In the genomic region with DNA sequence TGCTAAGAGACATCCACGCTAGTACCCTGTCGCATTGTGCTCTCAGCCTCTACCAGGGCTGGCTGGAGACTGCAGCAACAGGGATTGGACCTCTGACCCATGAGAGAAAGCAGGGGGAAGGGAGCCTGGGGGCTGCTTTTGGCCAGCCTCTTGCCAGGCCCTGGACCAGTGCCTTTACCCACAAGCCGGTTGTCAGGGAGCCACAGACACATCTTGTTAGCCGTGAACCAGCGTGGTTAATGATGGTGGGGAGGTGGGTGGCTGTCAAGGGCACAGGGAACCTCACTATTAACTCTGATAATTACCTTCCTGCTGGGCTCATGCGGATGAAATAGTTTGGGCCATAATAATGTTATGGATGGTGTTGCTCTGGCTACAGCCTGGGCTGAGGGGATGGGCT, we compare ENCODE assay signal across 30 mouse cellular contexts. TPM values are rescaled to one million over a fixed set of nuclear protein-coding genes. Genes with fewer than 3 reads are reported as not detected.
DNase-seq lines count a peak whose midpoint lies in the region; ATAC-seq lines count a peak whose summit lies in the region.
"Had no signal": no experiment of that assay in that cellular context is flagged by ENCODE, and none has a peak within 500 bp of the region (broad histone marks: within the 10 kb centered on the region; RNA-seq: fewer than 3 reads in every experiment).

No protein-coding gene starts in this region.

- 0 out of 2 replicates have a peak overlapping the region, but pooled peaks have one; percentile 49 for H3K27ac ChIP-seq in forebrain, embryonic 13.5 days
- H3K27ac ChIP-seq in forebrain, embryonic 11.5 days (ENCODE audit: low read depth, low read length): no peak overlapping the region; the same call in 1 of the 2 replicates
- H3K27ac ChIP-seq in hindbrain, embryonic 15.5 days (replicated peaks): no peak overlapping the region
- H3K27ac ChIP-seq in hindbrain, embryonic 11.5 days (ENCODE audit: low read depth, low read length): no peak overlapping the region
- H3K27ac ChIP-seq in neural tube, embryonic 12.5 days: 0 out of 2 replicates have a peak overlapping the region, but pooled peaks have one; percentile 10
- H3K27ac ChIP-seq in neural tube, embryonic 15.5 days (replicated peaks): no peak overlapping the region
- H3K27ac ChIP-seq in limb, embryonic 15.5 days: no peak overlapping the region
- H3K27ac ChIP-seq: heart, embryonic 10.5 days; heart, embryonic 15.5 days; limb, embryonic 12.5 days; lung, embryonic 15.5 days; midbrain, embryonic 12.5 days; stomach, postnatal 0 days had no signal

- no peak for DNase-seq in forebrain, embryonic 11.5 days (ENCODE audit: low spot score)
- DNase-seq in hindbrain, embryonic 11.5 days (ENCODE audit: low spot score): no peak
- no peak for DNase-seq in gastrocnemius, adult 8-10 months (ENCODE audit: low spot score in 2 of 2)
- DNase-seq: adrenal gland, postnatal 14 days; cerebellum, adult 11-12 months; cerebellum, adult 9-11 months; embryo, embryonic 11 days; gastrocnemius, postnatal 25 days; kidney, postnatal 14 days; right cerebral cortex, adult 18-20 months; thymus, adult 18-20 months; thymus, postnatal 25 days had no signal

- no peaks in the 10 kb centered on the region for H3K9me3 ChIP-seq in forebrain, embryonic 13.5 days (replicated peaks)
- H3K9me3 ChIP-seq in forebrain, embryonic 11.5 days (ENCODE audit: control insufficient read depth, low read length): no peaks in the 10 kb centered on the region
- no peaks in the 10 kb centered on the region for H3K9me3 ChIP-seq in hindbrain, embryonic 15.5 days
- H3K9me3 ChIP-seq in hindbrain, embryonic 11.5 days (ENCODE audit: control insufficient read depth, low read length): no peaks in the 10 kb centered on the region
- H3K9me3 ChIP-seq in neural tube, embryonic 12.5 days: no peaks in the 10 kb centered on the region
- H3K9me3 ChIP-seq in neural tube, embryonic 15.5 days (replicated peaks): no peaks in the 10 kb centered on the region
- no peaks in the 10 kb centered on the region for H3K9me3 ChIP-seq in limb, embryonic 15.5 days
- H3K9me3 ChIP-seq: G1E; heart, embryonic 10.5 days; heart, embryonic 15.5 days; limb, embryonic 12.5 days; lung, embryonic 15.5 days; midbrain, embryonic 12.5 days had no signal

- H3K9ac ChIP-seq in forebrain, embryonic 13.5 days: peak overlapping the region; percentile 19; the same call in 1 of the 2 replicates
- H3K9ac ChIP-seq in forebrain, embryonic 11.5 days (ENCODE audit: low read length): no peak overlapping the region
- no peak overlapping the region for H3K9ac ChIP-seq in hindbrain, embryonic 15.5 days
- H3K9ac ChIP-seq in hindbrain, embryonic 11.5 days (ENCODE audit: low read depth, low read length): no peak overlapping the region
- peak overlapping the region; percentile 21; the same call in 1 of the 2 replicates for H3K9ac ChIP-seq in neural tube, embryonic 12.5 days
- no peak overlapping the region for H3K9ac ChIP-seq in neural tube, embryonic 15.5 days (replicated peaks)
- H3K9ac ChIP-seq in limb, embryonic 15.5 days: 0 out of 2 replicates have a peak overlapping the region, but pooled peaks have one; percentile 11
- H3K9ac ChIP-seq: heart, embryonic 15.5 days; limb, embryonic 12.5 days; lung, embryonic 15.5 days; midbrain, embryonic 12.5 days had no signal

- no peak overlapping the region for H3K4me2 ChIP-seq in forebrain, embryonic 13.5 days
- no peak overlapping the region for H3K4me2 ChIP-seq in forebrain, embryonic 11.5 days (ENCODE audit: low read depth, low read length, severe bottlenecking)
- no peak overlapping the region for H3K4me2 ChIP-seq in hindbrain, embryonic 15.5 days
- H3K4me2 ChIP-seq in hindbrain, embryonic 11.5 days (replicated peaks; ENCODE audit: low read depth, low read length): no peak overlapping the region
- no peak overlapping the region for H3K4me2 ChIP-seq in neural tube, embryonic 12.5 days (replicated peaks)
- H3K4me2 ChIP-seq in neural tube, embryonic 15.5 days: no peak overlapping the region
- H3K4me2 ChIP-seq in limb, embryonic 15.5 days: no peak overlapping the region
- H3K4me2 ChIP-seq: heart, embryonic 15.5 days; limb, embryonic 12.5 days; liver, embryonic 11.5 days; lung, embryonic 15.5 days; midbrain, embryonic 12.5 days had no signal

- H3K4me1 ChIP-seq in forebrain, embryonic 13.5 days: peaks cover 74% of the 10 kb centered on the region
- peaks cover 22% of the 10 kb centered on the region for H3K4me1 ChIP-seq in forebrain, embryonic 11.5 days (replicated peaks; ENCODE audit: control insufficient read depth, insufficient read depth, low read length)
- H3K4me1 ChIP-seq in hindbrain, embryonic 15.5 days (replicated peaks): peaks cover 35% of the 10 kb centered on the region
- H3K4me1 ChIP-seq in hindbrain, embryonic 11.5 days (replicated peaks; ENCODE audit: control insufficient read depth, insufficient read depth, low read length): peaks cover 15% of the 10 kb centered on the region
- H3K4me1 ChIP-seq in neural tube, embryonic 12.5 days: peaks cover 43% of the 10 kb centered on the region
- peaks cover 45% of the 10 kb centered on the region for H3K4me1 ChIP-seq in neural tube, embryonic 15.5 days
- H3K4me1 ChIP-seq in limb, embryonic 15.5 days: peaks cover 45% of the 10 kb centered on the region

- H3K4me3 ChIP-seq in forebrain, embryonic 13.5 days: no peak overlapping the region
- H3K4me3 ChIP-seq in forebrain, embryonic 11.5 days (ENCODE audit: low read depth, low read length): no peak overlapping the region
- H3K4me3 ChIP-seq in hindbrain, embryonic 15.5 days: no peak overlapping the region
- no peak overlapping the region for H3K4me3 ChIP-seq in hindbrain, embryonic 11.5 days (ENCODE audit: low read depth, low read length)
- H3K4me3 ChIP-seq in neural tube, embryonic 12.5 days: no peak overlapping the region
- H3K4me3 ChIP-seq in neural tube, embryonic 15.5 days (replicated peaks): no peak overlapping the region
- no peak overlapping the region for H3K4me3 ChIP-seq in limb, embryonic 15.5 days
- H3K4me3 ChIP-seq: erythroblast, embryonic 14.5 days; heart, embryonic 10.5 days; heart, embryonic 15.5 days; limb, embryonic 12.5 days; lung, embryonic 15.5 days; midbrain, embryonic 12.5 days had no signal

- H3K36me3 ChIP-seq in forebrain, embryonic 13.5 days (ENCODE audit: poor library complexity, severe bottlenecking): peaks cover 64% of the 10 kb centered on the region
- H3K36me3 ChIP-seq in forebrain, embryonic 11.5 days (ENCODE audit: control insufficient read depth, insufficient read depth, low read length): no peaks in the 10 kb centered on the region; the same call in 1 of the 2 replicates
- H3K36me3 ChIP-seq in hindbrain, embryonic 15.5 days: no peaks in the 10 kb centered on the region
- no peaks in the 10 kb centered on the region for H3K36me3 ChIP-seq in hindbrain, embryonic 11.5 days (ENCODE audit: control insufficient read depth, insufficient read depth, low read length)
- H3K36me3 ChIP-seq in neural tube, embryonic 12.5 days: no peaks in the 10 kb centered on the region
- H3K36me3 ChIP-seq in neural tube, embryonic 15.5 days: no peaks in the 10 kb centered on the region
- H3K36me3 ChIP-seq in limb, embryonic 15.5 days: peaks cover 24% of the 10 kb centered on the region; the same call in 1 of the 2 replicates
- H3K36me3 ChIP-seq: G1E; heart, embryonic 15.5 days; lung, embryonic 15.5 days had no signal

- ATAC-seq in forebrain, embryonic 13.5 days: no peak
- no peak for ATAC-seq in forebrain, embryonic 11.5 days (replicated peaks; ENCODE audit: low FRiP score)
- ATAC-seq in hindbrain, embryonic 15.5 days (ENCODE audit: low FRiP score, low read depth): peak; percentile 7; the same call in 1 of the 2 replicates
- ATAC-seq in hindbrain, embryonic 11.5 days (ENCODE audit: low FRiP score): no peak
- no peak for ATAC-seq in neural tube, embryonic 12.5 days (ENCODE audit: low FRiP score, low read depth)
- ATAC-seq in neural tube, embryonic 15.5 days (ENCODE audit: low FRiP score): no peak
- no peak for ATAC-seq in limb, embryonic 15.5 days (ENCODE audit: insufficient number of reproducible peaks, low FRiP score, low TSS enrichment, low read depth)
- ATAC-seq: intestine, postnatal 0 days; Patski had no signal

- H3K27me3 ChIP-seq in forebrain, embryonic 13.5 days: no peaks in the 10 kb centered on the region
- no peaks in the 10 kb centered on the region for H3K27me3 ChIP-seq in forebrain, embryonic 11.5 days (ENCODE audit: control insufficient read depth, insufficient read depth, low read length)
- peaks cover 6% of the 10 kb centered on the region; the same call in 1 of the 2 replicates for H3K27me3 ChIP-seq in hindbrain, embryonic 15.5 days
- H3K27me3 ChIP-seq in hindbrain, embryonic 11.5 days (ENCODE audit: control insufficient read depth, insufficient read depth, low read length): peaks cover 17% of the 10 kb centered on the region; the same call in 1 of the 2 replicates
- H3K27me3 ChIP-seq in neural tube, embryonic 12.5 days (replicated peaks): peaks cover 28% of the 10 kb centered on the region
- peaks cover 25% of the 10 kb centered on the region for H3K27me3 ChIP-seq in neural tube, embryonic 15.5 days (replicated peaks)
- no peaks in the 10 kb centered on the region for H3K27me3 ChIP-seq in limb, embryonic 15.5 days
- H3K27me3 ChIP-seq: limb, embryonic 12.5 days; lung, embryonic 15.5 days; Patski had no signal

- WGBS in forebrain, embryonic 13.5 days: 39% methylated on average over 6 of the region's 6 CpGs
- 74% methylated on average over 6 of the region's 6 CpGs for whole genome bisulfite sequencing in forebrain, embryonic 11.5 days
- WGBS in hindbrain, embryonic 15.5 days: 36% methylated on average over 6 of the region's 6 CpGs
- 65% methylated on average over 6 of the region's 6 CpGs for WGBS in hindbrain, embryonic 11.5 days
- WGBS in neural tube, embryonic 12.5 days: 60% methylated on average over 6 of the region's 6 CpGs
- 45% methylated on average over 6 of the region's 6 CpGs for WGBS in neural tube, embryonic 15.5 days
- WGBS in limb, embryonic 15.5 days: 55% methylated on average over 6 of the region's 6 CpGs

RNA-seq across cellular contexts. Expression of gene Kif26a, which starts 10.8 kb away (rescaled TPM):
- 10.9 and 14.4 TPM in 2 replicates for polyA plus RNA-seq in forebrain, embryonic 13.5 days (2015; fragmentation: Nextera tagmentation; extraction: Ambion mirVana)
- polyA plus RNA-seq in forebrain, embryonic 11.5 days (2014; fragmentation: Nextera tagmentation; extraction: Ambion mirVana): 6.4 and 7.1 TPM in 2 replicates
- 4.3 and 4.9 TPM in 2 replicates for polyA plus RNA-seq in hindbrain, embryonic 15.5 days (2015; fragmentation: Nextera tagmentation; extraction: Ambion mirVana)
- 2.0 and 2.2 TPM in 2 replicates for polyA plus RNA-seq in hindbrain, embryonic 11.5 days (2014; fragmentation: Nextera tagmentation; extraction: Ambion mirVana)
- polyA plus RNA-seq in neural tube, embryonic 12.5 days (2016; fragmentation: Nextera tagmentation; extraction: Ambion mirVana): 5.2 and 6.0 TPM in 2 replicates
- 4.0 and 4.2 TPM in 2 replicates for polyA plus RNA-seq in neural tube, embryonic 15.5 days (2015; fragmentation: Nextera tagmentation; extraction: Ambion mirVana)
- polyA plus RNA-seq in limb, embryonic 15.5 days (2015; fragmentation: Nextera tagmentation; extraction: Ambion mirVana): 6.3 and 8.7 TPM in 2 replicates
- total RNA-seq in gastrocnemius, adult 8-10 months (2022): 1 to 10 TPM; 3.4 to 4.5 (median 3.5) TPM
- total RNA-seq: G1E; megakaryocyte progenitor cell, adult 5-6 weeks; neutrophil, adult 5-6 weeks had no signal
- polyA plus RNA-seq: erythroblast, embryonic 14.5 days; G1E had no signal

RNA-seq across cellular contexts. Expression of gene Aspg, which starts 50.3 kb away (rescaled TPM):
- polyA plus RNA-seq in forebrain, embryonic 13.5 days (2015; fragmentation: Nextera tagmentation; extraction: Ambion mirVana): 0.08 and 0.15 TPM in 2 replicates
- polyA plus RNA-seq in forebrain, embryonic 11.5 days (2014; fragmentation: Nextera tagmentation; extraction: Ambion mirVana): 0.29 and 1.1 TPM in 2 replicates
- polyA plus RNA-seq in hindbrain, embryonic 15.5 days (2015; fragmentation: Nextera tagmentation; extraction: Ambion mirVana): 0.86 and 1.0 TPM in 2 replicates
- 0.52 and 0.65 TPM in 2 replicates for polyA plus RNA-seq in hindbrain, embryonic 11.5 days (2014; fragmentation: Nextera tagmentation; extraction: Ambion mirVana)
- polyA plus RNA-seq in neural tube, embryonic 12.5 days (2016; fragmentation: Nextera tagmentation; extraction: Ambion mirVana): 0.60 and 0.96 TPM in 2 replicates
- 0.84 and 3.3 TPM in 2 replicates for polyA plus RNA-seq in neural tube, embryonic 15.5 days (2015; fragmentation: Nextera tagmentation; extraction: Ambion mirVana)
- 8.0 and 9.2 TPM in 2 replicates for polyA plus RNA-seq in limb, embryonic 15.5 days (2015; fragmentation: Nextera tagmentation; extraction: Ambion mirVana)
- not detected for total RNA-seq in gastrocnemius, adult 8-10 months (2022)
- total RNA-seq: gastrocnemius, postnatal 25 days; megakaryocyte progenitor cell, adult 5-6 weeks; neutrophil, adult 5-6 weeks had no signal
- polyA plus RNA-seq: erythroblast, embryonic 14.5 days; G1E had no signal

Comparison
In these comparisons a context has a peak if more than half of its experiments do, and no peak if none do; other contexts are left out.
1. H3K27ac ChIP-seq: peak in forebrain, embryonic 13.5 days (single experiment) and neural tube, embryonic 12.5 days (single experiment); none in forebrain, embryonic 11.5 days (single experiment), hindbrain, embryonic 15.5 days (single experiment), hindbrain, embryonic 11.5 days (single experiment), neural tube, embryonic 15.5 days (single experiment) and limb, embryonic 15.5 days (single experiment).
2. H3K9ac ChIP-seq: peak in forebrain, embryonic 13.5 days (single experiment), neural tube, embryonic 12.5 days (single experiment) and limb, embryonic 15.5 days (single experiment); none in forebrain, embryonic 11.5 days (single experiment), hindbrain, embryonic 15.5 days (single experiment), hindbrain, embryonic 11.5 days (single experiment) and neural tube, embryonic 15.5 days (single experiment).